Mouse (Mus musculus): ENCODE measurements around the gene Rrp8.

- no peak for TF ChIP-seq POLR2A (IDR thresholded peaks at IDR 0.05; ENCODE audit: extremely low read depth, insufficient read depth, low read length)
- TF ChIP-seq CTCF (IDR thresholded peaks at IDR 0.05; ENCODE audit: extremely low read depth, insufficient read depth, low read length), result no peak
These were observed 32.8 kb upstream of the Rrp8 start for GRCm38 (mm10) chr7:105769959-105770358.
